Mouse (Mus musculus) ovary, postnatal 14 days (tissue): Measurements from ENCODE around the gene Brat1.

ENCODE experiments used
- DNase-seq: peaks from one replicate; pipeline ENCODE4 v3.0.0; 2022; ENCODE audit warnings: low spot score

Gene Brat1

GRCm38 (mm10) chr5:140702103-140702513 lies 2.7 kb upstream of the Brat1 start, which contains the start of gene Iqce:
Iqce (minus strand) TSS chr5:140702378.
- peak; percentile 98 for DNase-seq

GRCm38 (mm10) chr5:140702618-140703175 lies 2.1 kb upstream of the Brat1 start:
- DNase-seq = peak; percentile 14

GRCm38 (mm10) chr5:140703480-140704377 lies 1.1 kb upstream of the Brat1 start:
- peak; percentile 15 for DNase-seq

GRCm38 (mm10) chr5:140705501-140706171 lies 825 bp downstream of the Brat1 start:
- DNase-seq = no peak

GRCm38 (mm10) chr5:140710315-140710714 lies 5.5 kb downstream of the Brat1 start:
- no peak for DNase-seq

- DNase-seq = no peak
Measured at GRCm38 (mm10) chr5:140711040-140711439, 6.2 kb downstream of the Brat1 start.

- DNase-seq = no peak
Measured at GRCm38 (mm10) chr5:140720773-140721172, 16.0 kb downstream of the Brat1 start.

- no peak for DNase-seq
Measured at GRCm38 (mm10) chr5:140722121-140722520, 17.3 kb downstream of the Brat1 start.

- no peak for DNase-seq
Measured at GRCm38 (mm10) chr5:140723822-140724221, 19.0 kb downstream of the Brat1 start, which contains the start of gene Amz1. Amz1 (plus strand) TSS chr5:140724127.

- no peak for DNase-seq
Measured at GRCm38 (mm10) chr5:140726062-140726839, 21.4 kb downstream of the Brat1 start.

- DNase-seq = no peak
Measured at GRCm38 (mm10) chr5:140726946-140727740, 22.3 kb downstream of the Brat1 start.

- no peak for DNase-seq
Measured at GRCm38 (mm10) chr5:140731040-140731797, 26.4 kb downstream of the Brat1 start.

- no peak for DNase-seq
Measured at GRCm38 (mm10) chr5:140732195-140732594, 27.4 kb downstream of the Brat1 start.

GRCm38 (mm10) chr5:140733336-140733735 lies 28.5 kb downstream of the Brat1 start:
- no peak for DNase-seq

GRCm38 (mm10) chr5:140735297-140735696 lies 30.5 kb downstream of the Brat1 start:
- DNase-seq = no peak

GRCm38 (mm10) chr5:140736166-140736565 lies 31.4 kb downstream of the Brat1 start:
- DNase-seq = no peak

- DNase-seq = no peak
Measured at GRCm38 (mm10) chr5:140739813-140740212, 35.0 kb downstream of the Brat1 start.

GRCm38 (mm10) chr5:140741040-140741439 lies 36.2 kb downstream of the Brat1 start:
- no peak for DNase-seq

GRCm38 (mm10) chr5:140741877-140742276 lies 37.1 kb downstream of the Brat1 start:
- no peak for DNase-seq

GRCm38 (mm10) chr5:140743706-140744131 lies 38.9 kb downstream of the Brat1 start:
- DNase-seq = no peak
